Comparison of ENCODE assay signal across 22 mouse cellular contexts in genomic region chr2:135904262-135904661, GRCm38 (mm10).
DNase-seq lines count a peak whose midpoint lies in the region; ATAC-seq and TF ChIP-seq lines count a peak whose summit lies in the region.
"Had no signal": no experiment of that assay in that cellular context is flagged by ENCODE, and none has a peak within 500 bp of the region (broad histone marks: within the 10 kb centered on the region; RNA-seq: fewer than 3 reads in every experiment).

No protein-coding gene starts in this region.

- intact Hi-C loops in heart, postnatal 36 days (cut with DNase I): no loop called here

- no peak for DNase-seq in heart, postnatal 36 days
- DNase-seq in ES-E14 (ENCODE audit: low read depth, low spot score): peak; percentile 21
- DNase-seq in ZHBTc4 (ENCODE audit: low read depth, low spot score): peak; percentile 54
- no peak for DNase-seq in urinary bladder, postnatal 14 days (ENCODE audit: low spot score)
- DNase-seq: adrenal gland, postnatal 10 days; adrenal gland, postnatal 25 days; cerebellum, adult 11 months; cerebellum, adult 18-20 months; cerebellum, adult 8-10 months; cerebellum, adult 9-11 months; cerebellum, postnatal 14 days; cerebellum, postnatal 36 days; embryo, embryonic 11 days; forebrain, postnatal 0 days had no signal

- ATAC-seq in heart, embryonic 13.5 days (ENCODE audit: extremely low read depth, insufficient number of reproducible peaks, low FRiP score, low TSS enrichment): no peak
- ATAC-seq in forebrain, embryonic 12.5 days (ENCODE audit: low FRiP score): no peak
- ATAC-seq: forebrain, embryonic 13.5 days; forebrain, embryonic 15.5 days; forebrain, postnatal 0 days had no signal

- H3K4me1 ChIP-seq in heart, embryonic 13.5 days: peaks cover 39% of the 10 kb centered on the region
- H3K4me1 ChIP-seq in ES-E14 (ENCODE audit: control insufficient read depth in 2 of 2, insufficient read depth in 2 of 2, low read length in 2 of 2, poor library complexity in 1 of 2): no peaks in the 10 kb centered on the region
- H3K4me1 ChIP-seq in forebrain, embryonic 12.5 days: no peaks in the 10 kb centered on the region
- H3K4me1 ChIP-seq: embryonic facial prominence, embryonic 15.5 days; forebrain, embryonic 10.5 days; forebrain, embryonic 13.5 days; forebrain, embryonic 15.5 days had no signal

- H3K9ac ChIP-seq in heart, embryonic 13.5 days: no peak overlapping the region
- H3K9ac ChIP-seq in ES-E14 (ENCODE audit: insufficient read depth, low read depth, low read length, poor library complexity, severe bottlenecking): no peak overlapping the region
- H3K9ac ChIP-seq in forebrain, embryonic 12.5 days: no peak overlapping the region
- H3K9ac ChIP-seq: embryonic facial prominence, embryonic 13.5 days; embryonic facial prominence, embryonic 15.5 days; forebrain, embryonic 13.5 days; forebrain, embryonic 15.5 days; forebrain, postnatal 0 days had no signal

- H3K9me3 ChIP-seq in heart, embryonic 13.5 days: no peaks in the 10 kb centered on the region
- no peaks in the 10 kb centered on the region for H3K9me3 ChIP-seq in ES-E14 (ENCODE audit: control insufficient read depth, insufficient read depth, low read depth, low read length)
- no peaks in the 10 kb centered on the region for H3K9me3 ChIP-seq in forebrain, embryonic 12.5 days
- H3K9me3 ChIP-seq: embryonic facial prominence, embryonic 13.5 days; embryonic facial prominence, embryonic 15.5 days; forebrain, embryonic 10.5 days; forebrain, embryonic 13.5 days; forebrain, embryonic 15.5 days had no signal

- peak overlapping the region; percentile 82; the same call in 1 of the 2 replicates for H3K27ac ChIP-seq in heart, embryonic 13.5 days (replicated peaks)
- no peak overlapping the region for H3K27ac ChIP-seq in ES-E14 (ENCODE audit: insufficient read depth, low read depth, low read length, poor library complexity, severe bottlenecking)
- no peak overlapping the region for H3K27ac ChIP-seq in forebrain, embryonic 12.5 days
- H3K27ac ChIP-seq: embryonic facial prominence, embryonic 13.5 days; embryonic facial prominence, embryonic 15.5 days; forebrain, embryonic 10.5 days; forebrain, embryonic 13.5 days; forebrain, embryonic 15.5 days had no signal

- 77% methylated on average over 4 of the region's 4 CpGs for WGBS in heart, embryonic 13.5 days
- WGBS in forebrain, embryonic 12.5 days: 73% methylated on average over 4 of the region's 4 CpGs

- H3K36me3 ChIP-seq in heart, embryonic 13.5 days: no peaks in the 10 kb centered on the region
- H3K36me3 ChIP-seq in ES-E14 (ENCODE audit: control insufficient read depth, insufficient read depth, low read length, poor library complexity, severe bottlenecking): no peaks in the 10 kb centered on the region
- H3K36me3 ChIP-seq in forebrain, embryonic 12.5 days (replicated peaks): no peaks in the 10 kb centered on the region
- H3K36me3 ChIP-seq: embryonic facial prominence, embryonic 13.5 days; embryonic facial prominence, embryonic 15.5 days; forebrain, embryonic 10.5 days; forebrain, embryonic 15.5 days had no signal

- H3K27me3 ChIP-seq in heart, embryonic 13.5 days (replicated peaks): no peaks in the 10 kb centered on the region
- no peaks in the 10 kb centered on the region for H3K27me3 ChIP-seq in forebrain, embryonic 12.5 days
- H3K27me3 ChIP-seq: embryonic facial prominence, embryonic 13.5 days; embryonic facial prominence, embryonic 15.5 days; forebrain, embryonic 13.5 days; forebrain, embryonic 15.5 days had no signal

- H3K4me3 ChIP-seq in heart, embryonic 13.5 days: no peak overlapping the region
- H3K4me3 ChIP-seq in ES-E14 (ENCODE audit: insufficient read depth in 1 of 2, low read depth in 1 of 2, low read length in 2 of 2, poor library complexity in 1 of 2, severe bottlenecking in 1 of 2): no peak overlapping the region
- no peak overlapping the region for H3K4me3 ChIP-seq in forebrain, embryonic 12.5 days (replicated peaks)
- H3K4me3 ChIP-seq: embryonic facial prominence, embryonic 13.5 days; embryonic facial prominence, embryonic 15.5 days; erythroblast, embryonic 14.5 days; forebrain, embryonic 10.5 days; forebrain, embryonic 13.5 days; forebrain, embryonic 15.5 days had no signal

- in situ Hi-C loops in ES-E14 (cut with MboI; ENCODE audit: low sequenced_read_pairs in 2 of 2, unreplicated experiment in 2 of 2): no loop called here

- no peak overlapping the region for H3K4me2 ChIP-seq in heart, embryonic 13.5 days
- H3K4me2 ChIP-seq in forebrain, embryonic 12.5 days: no peak overlapping the region
- H3K4me2 ChIP-seq: embryonic facial prominence, embryonic 13.5 days; embryonic facial prominence, embryonic 15.5 days; forebrain, embryonic 13.5 days; forebrain, embryonic 15.5 days had no signal

TF ChIP-seq in ES-E14, 5 proteins besides CTCF, POLR2A, EP300 and RAD21:
- TF ChIP-seq CHD2 (IDR thresholded peaks at IDR 0.05; ENCODE audit: low read depth, low read length): no peak
- TF ChIP-seq HCFC1 (IDR thresholded peaks at IDR 0.05; ENCODE audit: borderline replicate concordance, insufficient read depth, low read length): no peak
- no peak for TF ChIP-seq MAFK (IDR thresholded peaks at IDR 0.05; ENCODE audit: insufficient read depth, low read depth, low read length)
- TF ChIP-seq ZNF384 (IDR thresholded peaks at IDR 0.05; ENCODE audit: low read depth, low read length): no peak
- TF ChIP-seq ZC3H11A (IDR thresholded peaks at IDR 0.05; ENCODE audit: borderline replicate concordance, low read depth, low read length): no peak

Comparison
In these comparisons a context has a peak if more than half of its experiments do, and no peak if none do; other contexts are left out.
1. DNase-seq: peak in ES-E14 (single experiment) and ZHBTc4 (single experiment); none in heart, postnatal 36 days (0 of 2) and urinary bladder, postnatal 14 days (single experiment).